Mouse (Mus musculus): Measurements from ENCODE around the gene Camsap2. TPM values are rescaled to one million over a fixed set of nuclear protein-coding genes. Genes with fewer than 3 reads are reported as not detected.
A peak's percentile ranks its signal among the peaks of the same experiment; 100 is the strongest.

Camsap2 gene
- polyA plus RNA-seq, 1 experiment: 0.96 TPM

DNA sequence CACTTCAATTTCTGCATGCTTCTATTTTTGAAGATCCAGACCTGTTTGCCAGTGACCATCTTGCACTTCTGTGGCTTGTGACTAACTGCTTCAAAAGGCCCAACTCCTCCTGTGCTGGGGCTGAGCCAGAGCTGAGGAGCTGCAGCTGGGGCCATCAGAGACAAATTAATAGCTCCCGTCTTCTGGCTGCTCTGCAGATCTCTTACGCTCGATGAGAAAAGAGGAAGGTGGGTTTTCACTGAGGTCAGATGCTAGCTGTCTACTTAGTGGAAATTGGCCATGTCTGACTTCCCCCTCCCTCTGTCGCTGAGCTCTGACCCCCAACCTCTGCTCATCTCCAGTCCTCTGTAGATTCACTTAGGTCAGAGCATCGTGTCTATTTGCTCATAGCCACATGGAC lies 96.2 kb downstream of the Camsap2 start:
- no peak for TF ChIP-seq GATA1 (IDR thresholded peaks at IDR 0.05; ENCODE audit: borderline replicate concordance, low read length)
- no peak for TF ChIP-seq FLI1 (IDR thresholded peaks at IDR 0.05; ENCODE audit: low read length)
- Histone ChIP-seq H3K4me3 (replicated peaks) (no peak overlapping the region), H3K36me3 (replicated peaks; ENCODE audit: low read length) (no peaks in the 10 kb centered on the region), H3K27me3 (replicated peaks) (peaks cover 53% of the 10 kb centered on the region), H3K9me3 (no peaks in the 10 kb centered on the region), H3K4me1 (peaks cover under 1% of the 10 kb centered on the region)

GRCm38 (mm10) chr1:136247393-136247792 lies 98.5 kb downstream of the Camsap2 start:
- no peaks in the 10 kb centered on the region for H3K36me3 ChIP-seq (replicated peaks; ENCODE audit: low read length)
- TF ChIP-seq FLI1 (IDR thresholded peaks at IDR 0.05; ENCODE audit: low read length) (no peak), GATA1 (IDR thresholded peaks at IDR 0.05; ENCODE audit: borderline replicate concordance, low read length) (no peak)

DNA sequence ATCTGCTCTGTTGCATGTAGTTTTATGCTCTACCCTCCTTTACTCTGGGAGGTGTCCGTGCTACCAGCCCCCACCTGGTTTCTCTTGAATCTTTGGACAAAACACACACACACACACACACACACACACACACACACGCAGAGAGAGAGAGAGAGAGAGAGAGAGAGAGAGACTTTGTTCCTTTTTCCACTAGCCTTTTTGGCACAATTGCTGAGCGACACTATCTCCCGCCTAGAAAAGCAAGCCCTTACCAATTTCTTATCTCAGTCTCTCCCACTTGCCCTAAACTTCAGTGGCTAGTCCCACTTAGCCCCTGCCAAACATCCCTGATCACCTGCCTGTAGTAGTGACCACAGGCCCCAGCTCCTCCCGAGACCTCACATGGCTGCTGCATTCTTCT lies 101.4 kb downstream of the Camsap2 start:
- Histone ChIP-seq H3K36me3 (replicated peaks; ENCODE audit: low read length) (no peaks in the 10 kb centered on the region), H3K9me3 (0 out of 2 replicates have a peak, but pooled peaks cover 1% of the 10 kb centered on the region), H3K27me3 (replicated peaks) (peaks cover 51% of the 10 kb centered on the region), H3K4me1 (no peaks in the 10 kb centered on the region), H3K4me3 (replicated peaks) (no peak overlapping the region)
- TF ChIP-seq FLI1 (IDR thresholded peaks at IDR 0.05; ENCODE audit: low read length) (no peak), GATA1 (IDR thresholded peaks at IDR 0.05; ENCODE audit: borderline replicate concordance, low read length) (no peak)

More at GRCm38 (mm10) chr1:136247393-136247792, 98.5 kb downstream of the Camsap2 start:
- Histone ChIP-seq H3K4me1 (no peaks in the 10 kb centered on the region), H3K27me3 (replicated peaks) (peaks cover 51% of the 10 kb centered on the region), H3K9me3 (no peaks in the 10 kb centered on the region), H3K4me3 (replicated peaks) (no peak overlapping the region)

DNA sequence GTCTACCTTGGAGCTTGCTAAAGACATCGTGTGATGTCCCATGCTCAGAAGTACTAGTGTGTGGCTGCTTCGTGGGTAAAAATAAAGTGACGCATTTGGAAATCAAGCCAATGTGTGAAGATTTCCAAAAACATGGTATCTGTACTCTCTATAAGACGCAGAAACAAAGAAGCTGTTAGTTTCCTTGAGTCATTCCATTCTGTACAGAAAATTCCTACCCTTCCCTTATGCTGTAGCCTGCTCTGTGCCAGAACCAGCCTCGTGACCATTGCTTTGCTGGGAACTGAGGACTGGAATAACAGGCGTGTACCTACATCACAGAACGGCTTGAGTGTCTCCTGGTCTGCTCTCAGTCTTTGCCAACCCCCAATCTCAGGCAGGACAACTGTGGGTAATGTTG lies 104.1 kb downstream of the Camsap2 start:
- H3K4me3 ChIP-seq (replicated peaks): no peak overlapping the region
- no peak for TF ChIP-seq GATA1 (IDR thresholded peaks at IDR 0.05; ENCODE audit: borderline replicate concordance, low read length)
- TF ChIP-seq FLI1 (IDR thresholded peaks at IDR 0.05; ENCODE audit: low read length): no peak
- peaks cover 43% of the 10 kb centered on the region for H3K27me3 ChIP-seq (replicated peaks)
- H3K9me3 ChIP-seq: 0 out of 2 replicates have a peak, but pooled peaks cover 2% of the 10 kb centered on the region
- no peaks in the 10 kb centered on the region for H3K4me1 ChIP-seq
- no peaks in the 10 kb centered on the region for H3K36me3 ChIP-seq (replicated peaks; ENCODE audit: low read length)

DNA sequence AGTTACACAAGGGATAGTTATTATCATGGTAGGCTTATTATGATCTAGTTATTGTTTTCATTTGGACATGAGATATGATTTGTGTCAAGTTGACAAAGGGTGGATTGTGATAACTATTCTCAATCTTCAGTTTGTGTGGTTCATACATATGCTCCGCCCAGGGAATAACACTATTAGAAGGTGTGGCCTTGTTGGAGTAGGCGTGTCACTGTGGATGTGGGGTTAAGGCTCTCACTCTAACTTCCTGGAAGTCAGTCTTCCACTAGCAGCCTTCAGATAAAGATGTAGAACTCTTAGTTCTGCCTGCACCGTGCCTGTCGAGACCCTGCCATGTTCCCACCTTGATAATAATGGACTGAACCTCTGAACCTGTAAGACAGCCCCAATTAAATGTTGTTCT lies 107.4 kb downstream of the Camsap2 start:
- Histone ChIP-seq H3K36me3 (replicated peaks; ENCODE audit: low read length) (no peaks in the 10 kb centered on the region), H3K4me1 (peaks cover 13% of the 10 kb centered on the region), H3K4me3 (replicated peaks) (no peak overlapping the region), H3K27me3 (replicated peaks) (peaks cover 64% of the 10 kb centered on the region), H3K9me3 (0 out of 2 replicates have a peak, but pooled peaks cover 2% of the 10 kb centered on the region)
- no peak for TF ChIP-seq GATA1 (IDR thresholded peaks at IDR 0.05; ENCODE audit: borderline replicate concordance, low read length)
- no peak for TF ChIP-seq FLI1 (IDR thresholded peaks at IDR 0.05; ENCODE audit: low read length)

- TF ChIP-seq GATA1 (IDR thresholded peaks at IDR 0.05; ENCODE audit: borderline replicate concordance, low read length) (no peak), FLI1 (IDR thresholded peaks at IDR 0.05; ENCODE audit: low read length) (no peak)
- Histone ChIP-seq H3K4me3 (replicated peaks) (peak overlapping the region; percentile 91), H3K9me3 (0 out of 2 replicates have a peak, but pooled peaks cover 2% of the 10 kb centered on the region), H3K4me1 (peaks cover 13% of the 10 kb centered on the region), H3K27me3 (replicated peaks) (peaks cover 84% of the 10 kb centered on the region), H3K36me3 (replicated peaks; ENCODE audit: low read length) (no peaks in the 10 kb centered on the region)
Measured at GRCm38 (mm10) chr1:136234595-136235092, 111.3 kb downstream of the Camsap2 start.

GRCm38 (mm10) chr1:136233892-136234594 lies 111.9 kb downstream of the Camsap2 start, which contains the start of gene Inava:
Gene Inava, minus strand, starts transcription at chr1:136234264.
- Histone ChIP-seq H3K4me3 (replicated peaks) (peak within 1 kb of the TSS; percentile 91), H3K9me3 (no peaks in the 10 kb centered on the region), H3K36me3 (replicated peaks; ENCODE audit: low read length) (no peaks in the 10 kb centered on the region), H3K27me3 (replicated peaks) (peaks cover 86% of the 10 kb centered on the region), H3K4me1 (peaks cover 13% of the 10 kb centered on the region)
- TF ChIP-seq FLI1 (IDR thresholded peaks at IDR 0.05; ENCODE audit: low read length): no peak
- TF ChIP-seq GATA1 (IDR thresholded peaks at IDR 0.05; ENCODE audit: borderline replicate concordance, low read length): no peak

- Histone ChIP-seq H3K36me3 (replicated peaks; ENCODE audit: low read length) (no peaks in the 10 kb centered on the region), H3K9me3 (no peaks in the 10 kb centered on the region), H3K27me3 (replicated peaks) (peaks cover 92% of the 10 kb centered on the region), H3K4me3 (replicated peaks) (no peak overlapping the region), H3K4me1 (peaks cover 21% of the 10 kb centered on the region)
- TF ChIP-seq FLI1 (IDR thresholded peaks at IDR 0.05; ENCODE audit: low read length): no peak
- TF ChIP-seq GATA1 (IDR thresholded peaks at IDR 0.05; ENCODE audit: borderline replicate concordance, low read length): no peak
Measured at GRCm38 (mm10) chr1:136232986-136233790, 112.7 kb downstream of the Camsap2 start.

DNA sequence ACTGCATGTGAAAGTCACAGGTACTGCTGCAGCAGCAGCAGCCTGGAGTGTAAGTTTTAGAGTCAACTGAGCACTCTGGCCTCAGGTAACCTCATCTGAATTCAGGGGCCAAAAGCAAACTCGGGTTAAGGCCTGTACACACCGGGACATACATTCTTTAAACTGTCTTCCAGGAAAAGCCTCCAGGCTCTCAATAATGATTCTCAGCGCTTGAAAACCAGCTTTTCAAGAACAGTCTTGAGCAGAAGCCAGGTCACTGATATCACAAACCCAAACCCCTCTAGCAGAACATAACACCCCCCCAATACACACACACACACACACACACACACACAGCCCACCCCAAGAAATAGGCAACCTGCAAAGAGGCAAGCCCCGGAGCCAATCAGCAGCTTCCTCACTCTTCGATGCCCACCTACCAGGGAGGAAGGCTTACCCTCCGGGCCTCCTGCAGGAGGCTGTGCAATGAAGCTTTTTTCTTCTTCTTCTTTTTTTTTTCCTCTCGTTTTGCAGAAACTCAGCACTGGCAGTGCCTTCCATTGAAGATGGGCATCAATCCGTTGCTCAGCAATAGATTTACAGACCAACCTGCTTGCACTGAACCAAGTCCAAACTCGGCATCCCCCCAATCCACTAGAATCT lies 113.5 kb downstream of the Camsap2 start:
- Histone ChIP-seq H3K27me3 (replicated peaks) (peaks cover 98% of the 10 kb centered on the region), H3K36me3 (replicated peaks; ENCODE audit: low read length) (no peaks in the 10 kb centered on the region)
- TF ChIP-seq FLI1 (IDR thresholded peaks at IDR 0.05; ENCODE audit: low read length) (no peak), GATA1 (IDR thresholded peaks at IDR 0.05; ENCODE audit: borderline replicate concordance, low read length) (no peak)

More for the DNA sequence above, 113.5 kb downstream of the Camsap2 start:
- no peak overlapping the region for H3K4me3 ChIP-seq (replicated peaks)
- H3K4me1 ChIP-seq: peaks cover 23% of the 10 kb centered on the region
- H3K9me3 ChIP-seq: no peaks in the 10 kb centered on the region

Data from megakaryocyte, embryonic 14.5 days (primary cell).